Mouse (Mus musculus): Measurements from ENCODE around the gene Msh2.
A peak's percentile ranks its signal among the peaks of the same experiment; 100 is the strongest.

The Msh2 gene

DNA sequence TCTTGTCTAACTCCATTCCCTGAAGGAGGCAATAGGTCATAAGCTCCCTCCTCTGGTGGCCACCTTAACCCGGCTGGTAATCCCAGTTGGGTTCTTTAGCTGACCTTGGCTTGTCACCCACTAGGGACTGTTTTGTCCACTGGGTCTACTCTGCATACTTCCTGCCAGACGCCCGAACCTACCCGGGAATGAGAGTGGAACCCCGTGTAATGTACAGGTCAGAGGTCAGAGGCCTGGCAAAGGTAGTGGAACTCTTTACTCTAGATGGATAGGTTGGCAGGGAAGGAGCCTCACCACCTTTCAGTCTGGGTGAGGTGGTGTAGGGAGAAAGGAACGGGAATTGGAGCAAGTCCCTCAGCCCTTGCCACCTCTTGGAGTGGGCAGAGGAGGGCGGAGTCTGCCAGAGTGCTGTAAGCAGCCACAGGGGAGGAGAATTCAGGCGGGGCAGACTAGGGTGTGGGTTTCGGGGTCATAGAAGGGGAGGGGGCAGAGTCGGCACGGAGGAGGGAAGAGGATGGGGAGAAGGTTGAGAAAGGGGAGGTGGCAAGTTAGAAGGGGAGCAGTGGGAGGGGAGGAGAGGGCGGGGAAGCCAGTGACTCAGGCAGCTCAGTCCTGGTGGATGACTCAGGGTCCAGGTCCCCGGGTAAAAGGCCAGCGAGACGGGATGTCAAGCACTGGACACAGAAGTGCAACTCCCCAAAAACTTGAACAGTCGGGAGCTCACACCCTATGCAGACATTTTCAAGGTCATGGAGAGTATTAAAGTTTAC lies 27.1 kb downstream of the Msh2 start:
- ATAC-seq (ENCODE audit: low TSS enrichment): no peak

DNA sequence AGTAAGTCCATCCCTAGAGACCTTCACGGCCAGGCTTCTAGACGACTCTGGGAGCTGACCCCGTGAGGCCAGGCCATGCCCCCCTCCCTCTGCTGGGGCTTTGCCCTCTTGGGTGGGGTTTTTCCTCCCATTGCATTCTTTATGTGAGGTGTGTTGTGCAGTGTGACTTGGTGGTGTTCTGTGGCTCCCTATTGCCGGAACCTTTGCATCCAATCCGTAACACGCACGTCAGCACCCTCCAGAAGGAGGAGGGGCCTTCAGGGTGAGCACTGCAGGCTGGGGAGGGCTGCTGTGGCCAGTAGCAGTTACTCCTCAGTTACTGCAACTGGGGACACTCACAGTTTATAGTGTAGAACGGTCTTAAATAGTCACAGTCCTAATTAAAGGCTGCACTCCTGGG lies 28.0 kb downstream of the Msh2 start:
- ATAC-seq (ENCODE audit: low TSS enrichment): no peak

DNA sequence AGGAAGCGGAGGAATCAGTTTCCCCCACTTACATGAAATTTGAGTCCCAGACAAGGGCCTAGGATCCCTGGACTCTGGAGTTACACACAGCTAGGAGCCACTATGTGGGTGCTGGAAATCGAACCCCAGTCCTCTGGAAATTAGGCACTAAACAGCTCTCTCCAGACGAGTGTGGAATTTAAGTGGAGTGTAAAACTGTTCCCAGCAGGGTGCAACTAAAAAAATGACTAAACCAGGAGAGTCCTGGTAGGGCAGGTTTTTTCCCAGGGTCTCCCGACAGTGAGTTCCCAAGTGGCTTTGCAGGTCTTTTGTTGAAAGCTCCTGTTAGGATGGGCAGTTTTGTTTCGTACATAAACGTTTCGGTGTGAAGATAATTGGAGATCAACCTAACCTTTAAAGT lies 52.6 kb downstream of the Msh2 start:
- ATAC-seq (ENCODE audit: low TSS enrichment): no peak

DNA sequence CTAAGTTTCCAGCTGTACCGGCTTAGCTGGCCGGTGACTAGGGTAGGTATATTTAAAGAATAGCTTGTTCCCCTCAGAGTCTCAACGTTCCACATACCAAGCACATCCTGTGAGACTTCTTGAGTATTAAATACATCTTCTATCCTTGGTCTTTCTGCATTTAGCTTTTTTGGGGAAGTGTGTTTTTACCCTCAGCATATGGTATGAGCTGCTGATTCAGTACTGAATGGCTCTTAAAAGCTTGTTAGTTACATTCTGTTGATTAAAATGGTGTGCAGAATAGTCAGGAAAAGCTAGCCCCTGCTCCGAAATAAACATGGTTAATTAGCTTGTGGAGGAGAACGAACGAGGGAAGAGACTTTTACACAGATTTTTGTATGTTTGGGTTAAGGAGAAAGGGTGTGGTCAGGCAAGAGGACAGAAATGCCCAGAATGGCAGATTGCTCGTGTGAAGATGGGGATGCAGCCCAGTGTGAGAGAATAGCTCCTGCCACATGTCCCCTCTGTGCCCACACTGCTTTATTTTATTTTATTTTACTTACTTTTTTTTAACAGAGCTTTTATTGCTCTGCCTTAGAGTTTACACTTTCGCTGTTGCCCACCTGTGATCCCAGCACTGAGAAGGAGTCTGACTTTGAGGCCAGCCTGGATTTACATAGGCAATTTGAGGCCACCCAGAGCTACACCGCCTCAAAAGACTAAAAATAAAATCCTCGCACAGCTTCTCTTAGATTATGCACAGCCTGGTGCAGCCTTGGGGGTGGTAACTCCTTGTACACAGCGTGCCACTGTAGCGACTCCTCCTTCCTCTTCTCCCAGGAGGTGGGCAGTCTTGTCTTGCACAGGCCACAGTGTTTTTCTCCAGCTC lies 54.6 kb downstream of the Msh2 start:
- ATAC-seq (ENCODE audit: low TSS enrichment): peak; percentile 90

DNA sequence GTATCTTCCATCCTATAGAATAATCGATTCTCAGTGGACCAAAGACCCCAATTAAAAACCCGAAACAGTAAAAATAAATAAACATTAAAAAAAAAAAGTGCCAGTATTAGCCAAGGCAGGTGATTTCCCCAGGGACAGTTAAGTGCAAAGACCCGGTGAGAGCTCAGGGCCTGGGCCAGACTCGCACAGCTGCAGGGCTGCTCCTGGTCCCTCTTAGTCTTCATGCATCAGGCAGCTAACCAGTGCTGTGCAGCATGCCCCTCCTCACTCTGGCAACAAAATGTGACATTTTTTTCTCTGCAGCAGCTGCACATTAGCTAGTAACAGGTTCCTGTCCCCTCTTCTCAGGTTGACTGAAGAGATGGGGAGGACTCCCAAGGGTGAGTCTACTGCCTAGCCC lies 59.8 kb downstream of the Msh2 start:
- no peak for ATAC-seq (ENCODE audit: low TSS enrichment)

DNA sequence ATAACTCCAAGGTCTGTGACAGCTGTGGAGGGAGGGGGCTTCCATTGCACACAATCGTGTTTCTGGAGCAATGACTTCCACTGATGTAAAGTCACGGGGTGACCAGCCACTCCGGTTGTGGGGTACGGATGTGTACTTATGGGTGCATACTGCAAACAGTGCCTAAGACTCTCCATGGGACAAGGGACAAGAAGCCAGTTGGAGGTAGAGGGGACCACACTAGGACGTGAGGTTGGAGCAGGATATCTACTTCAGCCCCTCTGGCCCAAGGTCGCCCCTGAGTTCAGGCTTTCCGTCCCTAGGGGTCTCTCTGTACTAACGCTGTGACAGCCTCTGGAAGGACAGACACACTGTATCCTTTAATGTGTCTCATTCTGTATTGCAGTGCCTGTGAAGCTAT lies 62.3 kb downstream of the Msh2 start:
- ATAC-seq (ENCODE audit: low TSS enrichment): peak; percentile 59; the same call in 1 of the 2 replicates

DNA sequence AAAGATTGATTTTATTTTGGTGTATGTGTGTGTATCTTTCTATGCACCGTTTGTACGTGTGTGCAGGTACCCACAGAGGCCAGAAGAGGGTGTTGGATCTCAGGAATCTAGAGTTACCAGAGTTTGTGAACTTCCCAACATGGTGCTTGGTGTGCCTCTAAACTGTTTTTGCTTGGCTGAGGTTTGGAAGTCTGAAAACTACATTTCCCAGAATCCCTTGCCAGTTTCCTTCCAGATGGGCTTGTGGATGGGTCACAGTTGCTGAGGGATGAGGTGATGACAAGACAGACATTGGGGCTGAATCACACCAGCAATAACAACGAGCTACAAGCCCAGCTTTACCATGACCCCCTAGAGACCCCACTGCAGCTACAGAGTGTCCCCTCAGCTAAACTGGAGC lies 65.0 kb downstream of the Msh2 start:
- no peak for ATAC-seq (ENCODE audit: low TSS enrichment)

DNA sequence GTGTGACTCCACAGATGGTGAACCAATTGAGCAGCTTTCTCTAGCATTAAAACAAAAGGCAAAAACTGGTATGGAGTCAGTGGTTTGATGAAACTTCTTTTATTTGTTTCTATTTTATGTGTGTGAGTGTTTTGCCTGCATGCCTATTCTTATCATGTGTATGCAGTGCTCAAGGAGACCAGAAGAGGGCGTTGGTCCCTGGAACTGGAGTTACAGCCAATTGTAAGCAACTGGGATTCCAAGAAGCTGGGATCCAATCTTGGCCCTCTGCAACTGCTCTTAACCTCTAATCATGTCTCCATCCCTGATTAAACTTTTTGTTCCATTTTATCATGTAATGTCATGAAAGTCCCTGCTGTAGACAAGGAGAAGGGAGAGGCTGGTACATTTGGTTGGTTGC lies 67.7 kb downstream of the Msh2 start:
- no peak for ATAC-seq (ENCODE audit: low TSS enrichment)

DNA sequence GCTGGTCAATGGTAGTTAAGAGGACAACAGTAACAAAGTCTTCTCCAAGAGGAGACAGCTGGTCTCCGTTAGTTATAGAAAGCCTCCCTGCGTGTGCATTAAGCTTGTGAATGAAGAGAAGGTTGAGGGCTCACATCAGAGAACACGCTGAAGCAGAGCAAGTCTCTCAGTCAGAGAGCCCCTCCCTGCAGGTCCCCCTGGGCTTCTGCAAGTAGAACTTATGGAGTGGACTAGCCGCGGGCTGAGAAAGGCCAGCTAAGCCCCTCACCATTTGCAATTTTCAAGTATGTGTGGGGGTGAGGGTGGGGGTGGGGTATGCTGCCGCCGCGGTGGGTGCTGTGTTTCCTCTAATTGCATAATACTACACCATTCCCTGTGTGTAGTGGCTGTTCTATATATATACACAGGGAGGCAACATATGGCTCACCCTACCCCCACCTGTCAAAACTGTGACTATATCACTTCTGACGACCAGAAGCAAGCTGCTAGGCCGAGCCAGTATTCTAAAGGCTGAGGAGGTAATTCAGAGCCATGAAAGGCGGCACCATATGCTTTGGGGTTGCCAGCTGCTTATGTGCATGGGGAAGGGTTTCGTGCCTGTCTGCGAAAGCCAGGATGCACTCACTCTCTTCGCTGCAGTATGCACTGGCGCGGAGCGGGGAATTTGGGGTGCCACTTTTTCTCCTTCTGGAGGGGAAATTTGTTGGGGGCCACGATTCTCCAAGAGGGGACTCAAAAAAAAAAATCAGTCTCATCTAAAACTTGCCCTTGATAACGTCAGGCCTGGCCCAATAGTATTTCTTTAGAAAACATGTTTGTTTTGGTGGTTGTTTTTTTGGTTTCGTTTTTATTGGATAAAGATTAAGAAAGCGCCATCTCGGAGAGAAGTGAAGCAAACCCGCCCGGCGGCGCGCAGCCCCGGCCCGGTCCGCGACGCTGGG lies 73.1 kb downstream of the Msh2 start:
- ATAC-seq (ENCODE audit: low TSS enrichment): peak; percentile 79

DNA sequence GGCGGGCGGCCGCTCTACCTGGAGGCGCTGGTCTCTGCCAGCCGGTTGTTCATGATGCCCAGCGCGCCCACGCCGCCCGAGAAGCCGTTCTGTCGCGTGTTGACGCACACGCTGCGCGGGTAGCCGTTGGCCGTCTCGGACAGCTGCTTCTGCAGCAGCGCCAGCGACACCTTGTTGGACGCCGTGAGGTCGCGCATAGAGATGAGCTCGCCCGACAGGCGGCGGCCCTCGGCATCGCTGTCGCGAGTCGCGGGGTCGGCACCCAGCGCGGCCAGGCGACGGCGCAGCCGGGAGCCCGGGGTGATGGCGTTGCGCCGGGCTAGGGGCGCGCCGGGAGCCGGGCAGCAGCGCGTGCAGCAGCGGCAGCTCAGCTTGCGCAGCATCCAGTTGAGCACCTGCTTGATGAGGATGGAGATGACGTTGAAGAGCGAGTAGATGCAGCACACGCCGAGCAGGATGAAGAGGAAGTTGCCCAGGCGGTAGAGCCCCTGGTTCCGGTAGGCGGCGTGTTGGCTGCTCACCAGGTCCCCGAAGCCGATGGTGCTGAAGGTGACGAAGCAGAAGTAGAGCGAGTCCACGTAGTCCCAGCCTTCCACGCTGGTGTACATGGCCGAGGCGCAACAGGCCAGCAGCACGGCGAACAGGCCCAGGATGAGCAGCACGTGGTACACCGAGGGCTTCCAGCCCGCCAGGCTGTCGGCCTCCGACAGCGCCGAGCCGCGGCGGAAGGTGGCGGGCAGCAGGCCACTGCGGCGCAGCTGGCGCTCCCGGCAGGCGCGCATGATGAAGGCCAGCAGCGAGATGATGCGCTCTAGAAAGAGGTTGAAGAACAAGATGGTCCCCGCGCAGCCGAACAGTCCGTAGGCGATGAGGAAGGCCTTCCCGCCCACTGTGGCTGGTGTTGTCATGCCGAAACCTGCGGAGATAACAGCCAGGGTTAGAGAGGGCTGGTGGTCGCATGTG lies 74.1 kb downstream of the Msh2 start:
- peak; percentile 44 for ATAC-seq (ENCODE audit: low TSS enrichment)

DNA sequence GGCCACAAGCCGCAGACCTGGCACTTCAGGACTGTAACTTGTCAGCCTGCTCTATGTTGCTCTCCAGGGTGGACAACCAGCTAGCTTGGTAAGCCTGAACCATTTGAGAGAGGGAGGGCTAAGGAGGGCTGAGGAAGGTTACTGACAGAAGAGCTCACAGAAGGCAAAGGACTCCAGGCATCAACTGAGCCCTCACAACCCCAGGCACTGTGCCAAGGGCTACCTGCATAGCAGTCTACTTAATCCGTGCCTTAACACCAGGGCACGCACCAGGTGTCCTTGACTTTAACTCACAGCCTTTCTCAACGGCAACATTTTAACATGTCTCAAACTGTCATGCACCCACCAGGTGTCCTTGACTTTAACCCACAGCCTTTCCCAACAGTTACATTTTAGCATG lies 88.2 kb downstream of the Msh2 start:
- no peak for ATAC-seq (ENCODE audit: low TSS enrichment)

DNA sequence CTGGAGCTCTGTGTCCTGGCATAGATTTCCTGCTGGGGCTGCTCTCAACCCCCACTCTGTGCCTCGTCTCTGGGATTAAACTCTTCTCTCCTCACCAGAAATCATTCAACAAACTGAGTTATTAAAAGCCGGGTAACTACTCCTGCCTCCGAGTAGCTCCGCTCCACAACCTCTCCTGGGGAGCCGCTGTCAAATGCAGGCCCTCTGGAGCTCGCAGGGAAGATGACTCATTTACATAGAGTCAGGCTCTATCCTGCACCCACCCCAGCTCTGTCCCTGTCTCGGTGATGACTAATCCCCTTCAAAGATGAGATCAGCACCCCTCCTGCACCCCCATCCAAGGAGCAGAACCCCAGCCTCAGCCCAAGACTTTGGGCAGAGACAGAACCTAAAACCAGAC lies 91.0 kb downstream of the Msh2 start:
- ATAC-seq (ENCODE audit: low TSS enrichment): peak; percentile 87

DNA sequence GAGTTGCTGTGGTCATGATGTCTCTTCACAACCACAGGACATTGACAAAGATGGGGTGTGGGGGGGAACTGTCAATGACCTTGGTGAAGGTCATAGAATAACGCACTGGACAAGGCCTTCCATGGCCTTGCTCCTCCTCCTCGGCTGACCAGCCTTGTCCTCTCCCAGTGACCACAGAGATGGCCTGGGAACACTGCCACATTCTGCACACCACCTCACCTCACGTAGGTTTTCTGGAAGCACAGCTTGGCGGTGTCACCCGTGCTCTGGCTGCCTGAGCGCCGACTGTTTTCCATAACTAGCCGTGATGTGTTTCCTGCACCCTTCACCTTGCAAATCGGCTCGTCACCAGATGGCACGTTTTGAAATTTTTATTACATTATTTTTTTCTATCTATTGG lies 92.9 kb downstream of the Msh2 start:
- ATAC-seq (ENCODE audit: low TSS enrichment): no peak

DNA sequence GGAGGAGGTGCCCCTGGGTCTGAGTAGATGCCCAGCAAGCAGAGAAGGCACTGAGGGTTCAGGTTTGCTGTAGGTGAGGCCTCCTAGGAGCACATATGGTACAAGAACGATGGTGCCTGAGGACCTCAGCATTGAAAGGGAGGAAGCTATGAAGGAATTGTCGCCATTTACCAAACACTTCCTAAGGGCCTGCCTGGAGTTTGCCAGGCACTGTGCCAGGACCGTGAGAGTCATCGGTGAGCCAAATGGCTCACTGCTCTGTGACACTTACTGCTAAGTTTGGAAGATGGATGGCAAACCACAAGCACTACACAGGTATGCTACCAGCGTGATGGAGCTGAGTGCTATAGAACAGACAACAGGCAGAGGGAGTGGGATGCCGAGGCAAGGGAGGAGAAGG lies 94.8 kb downstream of the Msh2 start:
- no peak for ATAC-seq (ENCODE audit: low TSS enrichment)

DNA sequence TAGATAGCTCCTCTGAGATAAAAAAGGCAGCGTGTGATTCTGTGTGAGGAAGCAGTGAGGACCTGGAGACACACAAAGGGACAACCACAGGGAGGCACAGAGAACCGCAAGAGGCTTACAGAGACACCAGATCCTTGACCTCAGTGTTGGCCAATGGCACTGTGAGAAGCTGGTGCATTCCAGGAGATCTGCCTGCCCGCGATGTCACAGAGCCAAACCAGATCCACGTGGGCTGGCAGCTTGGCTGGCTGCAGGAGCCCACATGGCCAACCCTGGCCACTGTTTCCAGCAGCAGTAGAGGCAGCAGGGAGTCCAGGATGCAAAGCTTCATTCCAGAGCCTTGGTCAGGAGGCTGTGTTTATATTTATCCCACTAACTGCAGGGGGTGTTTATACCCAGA lies 98.6 kb downstream of the Msh2 start:
- ATAC-seq (ENCODE audit: low TSS enrichment): peak; percentile 76

DNA sequence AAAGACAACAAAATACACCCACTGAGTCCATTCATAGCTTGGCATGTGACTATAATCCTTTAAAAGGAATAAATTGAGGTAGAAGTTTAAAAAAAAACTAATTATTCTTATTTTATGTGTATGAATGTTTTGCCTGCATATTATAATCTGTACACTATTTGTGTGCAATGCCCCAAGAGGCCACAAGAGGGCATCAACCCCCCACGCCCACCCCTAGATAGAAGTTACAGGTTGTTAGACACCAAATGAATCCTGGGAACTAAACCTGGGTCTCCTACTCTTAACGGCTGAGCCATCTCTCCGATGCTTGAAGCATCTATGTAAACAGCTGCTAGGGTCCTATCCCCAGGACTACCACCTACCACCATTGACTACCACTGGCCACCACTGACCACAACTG lies 101.0 kb downstream of the Msh2 start:
- ATAC-seq (ENCODE audit: low TSS enrichment): no peak
